In genomic region chr8:70691230-70691629, GRCm38 (mm10) we compare ENCODE assay signal across 13 mouse cellular contexts. TPM values are rescaled to one million over a fixed set of nuclear protein-coding genes. Genes with fewer than 3 reads are reported as not detected.
A peak's percentile ranks its signal among the peaks of the same experiment; 100 is the strongest.
DNase-seq lines count a peak whose midpoint lies in the region; ATAC-seq and TF ChIP-seq lines count a peak whose summit lies in the region.
"Had no signal": no experiment of that assay in that cellular context is flagged by ENCODE, and none has a peak within 500 bp of the region (broad histone marks: within the 10 kb centered on the region; RNA-seq: fewer than 3 reads in every experiment).

No protein-coding gene starts in this region.

- peak overlapping the region; percentile 31 for H3K4me3 ChIP-seq in kidney, embryonic 15.5 days (replicated peaks)
- peak overlapping the region; percentile 39 for H3K4me3 ChIP-seq in embryonic facial prominence, embryonic 14.5 days (ENCODE audit: low read depth, low read length)
- peak overlapping the region; percentile 22; the same call in 1 of the 2 replicates for H3K4me3 ChIP-seq in intestine, embryonic 14.5 days (ENCODE audit: low read depth, low read length)
- no peak overlapping the region for H3K4me3 ChIP-seq in midbrain, postnatal 0 days (ENCODE audit: low read depth, low read length)
- H3K4me3 ChIP-seq: myocyte had no signal

- peak overlapping the region; percentile 38 for H3K9ac ChIP-seq in kidney, embryonic 15.5 days
- peak overlapping the region; percentile 70 for H3K9ac ChIP-seq in embryonic facial prominence, embryonic 14.5 days (ENCODE audit: low read depth, low read length)
- H3K9ac ChIP-seq in intestine, embryonic 14.5 days (ENCODE audit: low read length), result peak overlapping the region; percentile 52
- no peak overlapping the region for H3K9ac ChIP-seq in midbrain, postnatal 0 days (replicated peaks; ENCODE audit: low read length, poor library complexity, severe bottlenecking)

- peak overlapping the region; percentile 60 for H3K4me2 ChIP-seq in kidney, embryonic 15.5 days
- peak overlapping the region; percentile 65 for H3K4me2 ChIP-seq in embryonic facial prominence, embryonic 14.5 days (ENCODE audit: low read depth, low read length)
- peak overlapping the region; percentile 53 for H3K4me2 ChIP-seq in intestine, embryonic 14.5 days (ENCODE audit: low read length)
- peak overlapping the region; percentile 64; the same call in 1 of the 2 replicates for H3K4me2 ChIP-seq in midbrain, postnatal 0 days (ENCODE audit: low read depth, low read length, poor library complexity, severe bottlenecking)

- H3K27ac ChIP-seq in kidney, embryonic 15.5 days, result peak overlapping the region; percentile 84
- H3K27ac ChIP-seq in embryonic facial prominence, embryonic 14.5 days (replicated peaks; ENCODE audit: low read depth, low read length), result peak overlapping the region; percentile 69
- peak overlapping the region; percentile 69 for H3K27ac ChIP-seq in intestine, embryonic 14.5 days (ENCODE audit: low read depth)
- no peak overlapping the region for H3K27ac ChIP-seq in midbrain, postnatal 0 days (ENCODE audit: low read depth, low read length)

- WGBS in kidney, embryonic 15.5 days, result 51% methylated on average over 4 of the region's 4 CpGs
- 55% methylated on average over 4 of the region's 4 CpGs for WGBS in embryonic facial prominence, embryonic 14.5 days
- 52% methylated on average over 4 of the region's 4 CpGs for WGBS in intestine, embryonic 14.5 days
- WGBS in midbrain, postnatal 0 days, result 72% methylated on average over 4 of the region's 4 CpGs

- DNase-seq in kidney, postnatal 14 days, result no peak
- no peak for DNase-seq in embryonic facial prominence, embryonic 14.5 days (ENCODE audit: low spot score)
- DNase-seq in intestine, embryonic 14.5 days (ENCODE audit: low spot score), result no peak
- no peak for DNase-seq in midbrain, postnatal 0 days (ENCODE audit: low spot score)
- DNase-seq in spleen, adult 12 weeks (ENCODE audit: low spot score), result no peak
- DNase-seq in layer of hippocampus, adult 8-10 months (ENCODE audit: low spot score in 2 of 2), result no peak
- DNase-seq in adrenal gland, adult 18-20 months (ENCODE audit: low spot score in 2 of 2), result no peak
- DNase-seq: cerebellum, postnatal 25 days had no signal

- H3K27me3 ChIP-seq in kidney, embryonic 15.5 days, result no peaks in the 10 kb centered on the region
- H3K27me3 ChIP-seq in embryonic facial prominence, embryonic 14.5 days (replicated peaks; ENCODE audit: control insufficient read depth, insufficient read depth, low read length), result no peaks in the 10 kb centered on the region
- no peaks in the 10 kb centered on the region for H3K27me3 ChIP-seq in intestine, embryonic 14.5 days (replicated peaks; ENCODE audit: control insufficient read depth, insufficient read depth, low read length)
- no peaks in the 10 kb centered on the region for H3K27me3 ChIP-seq in midbrain, postnatal 0 days (ENCODE audit: insufficient read depth, low read length)
- H3K27me3 ChIP-seq: CH12.LX had no signal

- TF ChIP-seq CTCF in midbrain, postnatal 0 days (IDR thresholded peaks at IDR 0.05), result no peak

- H3K4me1 ChIP-seq in kidney, embryonic 15.5 days, result peaks cover 62% of the 10 kb centered on the region
- peaks cover 26% of the 10 kb centered on the region for H3K4me1 ChIP-seq in embryonic facial prominence, embryonic 14.5 days (ENCODE audit: control insufficient read depth, insufficient read depth, low read length)
- peaks cover 36% of the 10 kb centered on the region for H3K4me1 ChIP-seq in intestine, embryonic 14.5 days (replicated peaks; ENCODE audit: control insufficient read depth, insufficient read depth, low read length)
- peaks cover 6% of the 10 kb centered on the region; the same call in 1 of the 2 replicates for H3K4me1 ChIP-seq in midbrain, postnatal 0 days (ENCODE audit: insufficient read depth, low read length)

- no peaks in the 10 kb centered on the region for H3K36me3 ChIP-seq in kidney, embryonic 15.5 days
- no peaks in the 10 kb centered on the region for H3K36me3 ChIP-seq in embryonic facial prominence, embryonic 14.5 days (ENCODE audit: control insufficient read depth, insufficient read depth, low read length)
- H3K36me3 ChIP-seq in intestine, embryonic 14.5 days (ENCODE audit: control insufficient read depth, insufficient read depth, low read length), result no peaks in the 10 kb centered on the region
- H3K36me3 ChIP-seq in midbrain, postnatal 0 days (ENCODE audit: insufficient read depth, low read length), result no peaks in the 10 kb centered on the region

- ATAC-seq in kidney, embryonic 15.5 days (replicated peaks; ENCODE audit: low FRiP score), result no peak
- ATAC-seq in embryonic facial prominence, embryonic 14.5 days (ENCODE audit: low read depth), result no peak; the same call in 1 of the 2 replicates
- ATAC-seq in intestine, embryonic 14.5 days (replicated peaks; ENCODE audit: low FRiP score, low TSS enrichment, low read depth), result no peak
- ATAC-seq in midbrain, postnatal 0 days (ENCODE audit: low FRiP score), result no peak

- H3K9me3 ChIP-seq in kidney, embryonic 15.5 days (replicated peaks), result no peaks in the 10 kb centered on the region
- no peaks in the 10 kb centered on the region for H3K9me3 ChIP-seq in embryonic facial prominence, embryonic 14.5 days (ENCODE audit: control insufficient read depth, low read length)
- no peaks in the 10 kb centered on the region for H3K9me3 ChIP-seq in intestine, embryonic 14.5 days (ENCODE audit: control insufficient read depth, low read length)
- no peaks in the 10 kb centered on the region for H3K9me3 ChIP-seq in midbrain, postnatal 0 days (ENCODE audit: low read length)

RNA-seq across cellular contexts. Expression of gene Jund, which starts 7.5 kb away (rescaled TPM):
- 59.9 and 68.1 TPM in 2 replicates for polyA plus RNA-seq in kidney, embryonic 15.5 days (2015; fragmentation: Nextera tagmentation; extraction: Ambion mirVana)
- polyA plus RNA-seq in embryonic facial prominence, embryonic 14.5 days (2014; fragmentation: Nextera tagmentation; extraction: Ambion mirVana), result 103 and 121 TPM in 2 replicates
- 94.0 and 114 TPM in 2 replicates for polyA plus RNA-seq in intestine, embryonic 14.5 days (2014; fragmentation: Nextera tagmentation; extraction: Ambion mirVana)
- 470 and 553 TPM in 2 replicates for total RNA-seq in midbrain, postnatal 0 days (2014; rRNA removed)
- 91.0 and 99.3 TPM in 2 replicates for polyA plus RNA-seq in midbrain, postnatal 0 days (2015; fragmentation: Nextera tagmentation; extraction: Ambion mirVana)
- 100 to 1,000 TPM; 149 to 190 (median 160) TPM for total RNA-seq in layer of hippocampus, adult 8-10 months (2022)
- 100 to 1,000 TPM; 228 to 252 TPM for total RNA-seq in adrenal gland, adult 18-20 months (2021)

RNA-seq across cellular contexts. Expression of gene Iqcn, which starts 12.0 kb away (rescaled TPM):
- polyA plus RNA-seq in kidney, embryonic 15.5 days (2015; fragmentation: Nextera tagmentation; extraction: Ambion mirVana), result 0.03 and 0.09 TPM in 2 replicates
- not detected in 2 replicates for polyA plus RNA-seq in embryonic facial prominence, embryonic 14.5 days (2014; fragmentation: Nextera tagmentation; extraction: Ambion mirVana)
- 0.05 TPM in 2 replicates for polyA plus RNA-seq in intestine, embryonic 14.5 days (2014; fragmentation: Nextera tagmentation; extraction: Ambion mirVana)
- 0.22 TPM in 1 of 2 replicates, not detected in the other for total RNA-seq in midbrain, postnatal 0 days (2014; rRNA removed)
- polyA plus RNA-seq in midbrain, postnatal 0 days (2015; fragmentation: Nextera tagmentation; extraction: Ambion mirVana), result 0.06 and 0.07 TPM in 2 replicates
- total RNA-seq in layer of hippocampus, adult 8-10 months (2022), result under 1 TPM in 2 of 4 experiments, not detected in 2; 0.14 to 0.16 TPM
- under 1 TPM in 1 of 2 experiments, not detected in 1; 0.10 TPM for total RNA-seq in adrenal gland, adult 18-20 months (2021)
- total RNA-seq: CH12.LX; heart, postnatal 25 days had no signal

RNA-seq across cellular contexts. Expression of gene Lsm4, which starts 18.2 kb away (rescaled TPM):
- polyA plus RNA-seq in kidney, embryonic 15.5 days (2015; fragmentation: Nextera tagmentation; extraction: Ambion mirVana), result 291 and 295 TPM in 2 replicates
- polyA plus RNA-seq in embryonic facial prominence, embryonic 14.5 days (2014; fragmentation: Nextera tagmentation; extraction: Ambion mirVana), result 199 and 223 TPM in 2 replicates
- 290 and 307 TPM in 2 replicates for polyA plus RNA-seq in intestine, embryonic 14.5 days (2014; fragmentation: Nextera tagmentation; extraction: Ambion mirVana)
- 140 and 312 TPM in 2 replicates for total RNA-seq in midbrain, postnatal 0 days (2014; rRNA removed)
- 157 and 169 TPM in 2 replicates for polyA plus RNA-seq in midbrain, postnatal 0 days (2015; fragmentation: Nextera tagmentation; extraction: Ambion mirVana)
- 10 to 100 TPM; 57.1 to 66.2 (median 64.1) TPM for total RNA-seq in layer of hippocampus, adult 8-10 months (2022)
- 10 to 100 TPM; 73.2 to 75.9 TPM for total RNA-seq in adrenal gland, adult 18-20 months (2021)

RNA-seq across cellular contexts. Expression of gene Gm3336, which starts 27.1 kb away (rescaled TPM):
- polyA plus RNA-seq in kidney, embryonic 15.5 days (2015; fragmentation: Nextera tagmentation; extraction: Ambion mirVana), result 0.55 and 0.83 TPM in 2 replicates
- polyA plus RNA-seq in embryonic facial prominence, embryonic 14.5 days (2014; fragmentation: Nextera tagmentation; extraction: Ambion mirVana), result not detected in 2 replicates
- polyA plus RNA-seq in intestine, embryonic 14.5 days (2014; fragmentation: Nextera tagmentation; extraction: Ambion mirVana), result 0.67 and 0.88 TPM in 2 replicates
- not detected in 2 replicates for total RNA-seq in midbrain, postnatal 0 days (2014; rRNA removed)
- polyA plus RNA-seq in midbrain, postnatal 0 days (2015; fragmentation: Nextera tagmentation; extraction: Ambion mirVana), result not detected in 2 replicates
- not detected for total RNA-seq in layer of hippocampus, adult 8-10 months (2022)
- under 1 TPM in 1 of 2 experiments, not detected in 1; 0.53 TPM for total RNA-seq in adrenal gland, adult 18-20 months (2021)
- total RNA-seq: heart, postnatal 25 days; left cerebral cortex, postnatal 10 days had no signal

RNA-seq across cellular contexts. Expression of gene Pgpep1, which starts 31.0 kb away (rescaled TPM):
- polyA plus RNA-seq in kidney, embryonic 15.5 days (2015; fragmentation: Nextera tagmentation; extraction: Ambion mirVana), result 65.5 and 75.3 TPM in 2 replicates
- polyA plus RNA-seq in embryonic facial prominence, embryonic 14.5 days (2014; fragmentation: Nextera tagmentation; extraction: Ambion mirVana), result 59.8 and 62.7 TPM in 2 replicates
- polyA plus RNA-seq in intestine, embryonic 14.5 days (2014; fragmentation: Nextera tagmentation; extraction: Ambion mirVana), result 65.5 and 65.9 TPM in 2 replicates
- total RNA-seq in midbrain, postnatal 0 days (2014; rRNA removed), result 40.2 and 60.6 TPM in 2 replicates
- 37.6 and 50.6 TPM in 2 replicates for polyA plus RNA-seq in midbrain, postnatal 0 days (2015; fragmentation: Nextera tagmentation; extraction: Ambion mirVana)
- 10 to 100 TPM; 19.8 to 34.7 (median 23.3) TPM for total RNA-seq in layer of hippocampus, adult 8-10 months (2022)
- total RNA-seq in adrenal gland, adult 18-20 months (2021), result 100 to 1,000 TPM; 101 to 153 TPM
